Mouse (Mus musculus) kidney, embryonic 14.5 days (tissue): Measurements from ENCODE around the gene Mfsd11. TPM values are rescaled to one million over a fixed set of nuclear protein-coding genes. Genes with fewer than 3 reads are reported as not detected.

ENCODE experiments used
- ATAC-seq: fragments of 200-750 bp; cut with Nextera tagmentation; 2 replicates; pipeline ENCODE4 v1.8.0; 2017; ENCODE audit warnings: moderate number of reproducible peaks, mild to moderate bottlenecking, moderate TSS enrichment, moderate library complexity; ENCODE audit not compliant: low FRiP score, low TSS enrichment
- H3K27ac ChIP-seq: fragments of 300-500 bp; sonication (generic); 2 replicates; pipeline ENCODE4 v1.5.1; 2014; ENCODE audit warnings: low read depth, mild to moderate bottlenecking, low read length, moderate library complexity, mixed read lengths
- H3K27me3 ChIP-seq: fragments of 300-500 bp; sonication (generic); 2 replicates; pipeline ENCODE4 v1.6.1; 2014; ENCODE audit warnings: mild to moderate bottlenecking, low read length; ENCODE audit not compliant: control insufficient read depth, insufficient read depth
- H3K36me3 ChIP-seq: fragments of 300-500 bp; sonication (generic); 2 replicates; pipeline ENCODE4 v1.6.1; 2014; ENCODE audit warnings: low read length, mixed read lengths; ENCODE audit not compliant: control insufficient read depth, insufficient read depth
- H3K4me1 ChIP-seq: fragments of 300-500 bp; sonication (generic); 2 replicates; pipeline ENCODE4 v1.6.1; 2014; ENCODE audit warnings: low read length, mixed read lengths; ENCODE audit not compliant: control insufficient read depth, insufficient read depth
- H3K4me2 ChIP-seq: fragments of 300-500 bp; sonication (generic); replicated peaks from 2 replicates; pipeline ENCODE4 v1.6.1; 2014; ENCODE audit warnings: low read depth, mild to moderate bottlenecking, low read length
- H3K4me3 ChIP-seq: fragments of 300-500 bp; sonication (generic); 2 replicates; pipeline ENCODE4 v1.5.1; 2014; ENCODE audit warnings: mild to moderate bottlenecking, low read length
- H3K9ac ChIP-seq: fragments of 300-500 bp; sonication (generic); 2 replicates; pipeline ENCODE4 v1.6.1; 2014; ENCODE audit warnings: low read depth, mild to moderate bottlenecking, low read length, moderate library complexity
- H3K9me3 ChIP-seq: fragments of 300-500 bp; sonication (generic); 2 replicates; pipeline ENCODE4 v1.6.1; 2016; ENCODE audit warnings: low read length; ENCODE audit not compliant: control insufficient read depth
- whole genome bisulfite sequencing: fragments of 180-500 bp; shearing (Covaris S2); extraction: QIAGEN DNeasy Blood & Tissue Kit; methylation state at CpG from one replicate; pipeline ENCODE4 v1.1.7; 2014; 5-methylcytosine and 5-hydroxymethylcytosine counted together
- polyA plus RNA-seq: library from polyadenylated mRNA; unstranded; fragments of >200 nt; fragmentation: Nextera tagmentation; extraction: Ambion mirVana; gene quantifications from 2 replicates; pipeline ENCODE4 v1.2.1, GENCODE M21; 2014

Mfsd11 gene
- polyA plus RNA-seq, 1 experiment from 2014 or later, result 35.0 TPM

DNA sequence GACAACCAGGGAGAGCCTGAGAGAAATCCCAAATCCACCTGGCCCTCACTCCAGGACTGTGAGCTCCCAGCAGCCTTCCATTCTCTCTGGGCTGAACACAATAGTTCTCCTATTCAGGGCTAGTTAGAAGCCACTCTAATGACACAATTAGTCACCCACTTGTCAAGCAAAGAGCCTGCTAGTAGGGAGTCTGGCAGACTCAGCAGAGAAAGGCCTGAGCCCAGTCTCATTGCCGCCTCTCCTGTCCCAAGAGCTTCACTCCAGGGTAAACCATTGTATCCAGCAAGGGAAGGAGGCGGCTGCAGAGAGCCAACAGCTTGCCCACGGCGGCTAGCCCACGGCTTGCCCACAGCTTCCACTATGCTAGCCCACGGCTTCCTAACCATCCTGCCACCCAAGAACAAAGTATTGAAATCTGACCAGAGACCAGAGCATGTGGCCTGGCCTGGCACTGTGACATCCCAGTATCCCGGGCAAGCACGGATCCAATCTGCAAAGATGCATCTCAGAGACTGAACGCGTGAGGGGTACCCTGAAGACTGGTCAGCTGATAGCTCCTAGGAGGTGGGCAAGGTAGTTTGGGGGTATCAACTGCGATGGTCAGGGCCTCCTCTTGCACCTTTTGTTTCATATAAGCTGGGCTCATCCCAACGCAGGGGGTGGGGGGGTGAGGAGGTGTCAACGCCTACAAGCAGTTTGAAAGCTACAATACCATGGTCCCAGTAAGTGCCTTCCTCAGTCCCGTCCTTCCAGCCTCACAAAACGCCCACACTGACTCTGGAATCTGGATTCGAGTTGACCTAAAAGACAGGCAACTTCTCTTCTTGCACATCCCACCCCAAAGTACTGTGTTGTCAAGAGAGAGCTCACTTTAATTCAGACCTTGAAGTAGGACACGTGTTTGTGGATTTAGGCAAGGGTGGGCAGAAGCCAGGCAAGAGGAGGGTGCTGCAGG lies 25.4 kb upstream of the Mfsd11 start:
- no peaks in the 10 kb centered on the region for H3K27me3 ChIP-seq
- H3K4me1 ChIP-seq, result peaks cover 26% of the 10 kb centered on the region
- H3K9ac ChIP-seq, result peak overlapping the region; percentile 72
- H3K27ac ChIP-seq, result no peak overlapping the region
- WGBS, result 40% methylated on average over 17 of the region's 17 CpGs
- no peaks in the 10 kb centered on the region for H3K9me3 ChIP-seq
- H3K36me3 ChIP-seq, result no peaks in the 10 kb centered on the region; the same call in 1 of the 2 replicates
- H3K4me3 ChIP-seq, result peak overlapping the region; percentile 60
- ATAC-seq, result no peak
- H3K4me2 ChIP-seq, result peak overlapping the region; percentile 80

- peaks cover 3% of the 10 kb centered on the region for H3K36me3 ChIP-seq
These were observed 24.6 kb upstream of the Mfsd11 start, which contains the start of gene Mxra7 for GRCm38 (mm10) chr11:116827534-116828165. Gene Mxra7 (minus strand): TSS chr11:116828046.

GRCm38 (mm10) chr11:116832172-116832685 lies 20.0 kb upstream of the Mfsd11 start:
- peaks cover 3% of the 10 kb centered on the region; the same call in 1 of the 2 replicates for H3K4me1 ChIP-seq
- H3K4me3 ChIP-seq, result no peak overlapping the region
- H3K9me3 ChIP-seq, result no peaks in the 10 kb centered on the region
- 52% methylated on average over 4 of the region's 4 CpGs for WGBS
- H3K36me3 ChIP-seq, result peaks cover 47% of the 10 kb centered on the region
- H3K9ac ChIP-seq, result no peak overlapping the region
- ATAC-seq, result no peak
- H3K27ac ChIP-seq, result no peak overlapping the region
- H3K4me2 ChIP-seq, result no peak overlapping the region
- no peaks in the 10 kb centered on the region for H3K27me3 ChIP-seq

More at GRCm38 (mm10) chr11:116827534-116828165, 24.6 kb upstream of the Mfsd11 start, which contains the start of gene Mxra7:
- peak within 1 kb of the TSS; percentile 80 for H3K4me2 ChIP-seq
- H3K27me3 ChIP-seq, result no peaks in the 10 kb centered on the region
- peak within 1 kb of the TSS; percentile 72 for H3K9ac ChIP-seq
- H3K4me3 ChIP-seq, result peak within 1 kb of the TSS; percentile 60
- H3K27ac ChIP-seq, result no peak within 1 kb of the TSS
- under 1% methylated on average over 70 of the region's 71 CpGs for WGBS
- H3K4me1 ChIP-seq, result peaks cover 21% of the 10 kb centered on the region
- no peaks in the 10 kb centered on the region for H3K9me3 ChIP-seq
- peak; percentile 70 for ATAC-seq

DNA sequence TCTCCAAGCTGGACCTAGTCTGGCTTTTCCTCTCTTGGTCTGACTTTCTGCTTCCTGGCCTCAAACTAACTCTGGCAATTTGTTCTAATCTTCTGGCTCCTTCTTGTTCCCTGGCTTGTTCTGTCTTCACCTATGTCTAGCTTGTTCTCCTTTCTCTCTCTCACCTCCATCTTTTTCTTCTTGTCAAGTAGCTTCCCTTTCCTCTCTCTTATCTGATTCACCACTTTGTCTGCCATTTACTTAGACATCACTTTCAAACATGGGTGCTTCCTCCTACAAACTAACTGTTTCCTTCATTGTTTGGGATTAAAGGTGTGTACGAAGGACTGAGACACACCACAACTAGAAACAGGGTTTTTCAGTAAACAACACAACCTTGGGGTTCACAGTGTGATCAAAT lies 17.3 kb upstream of the Mfsd11 start:
- WGBS, result 94% methylated on average over 1 of the region's 1 CpGs
- no peak overlapping the region for H3K4me3 ChIP-seq
- peaks cover 75% of the 10 kb centered on the region for H3K36me3 ChIP-seq
- H3K4me1 ChIP-seq, result no peaks in the 10 kb centered on the region
- H3K9me3 ChIP-seq, result no peaks in the 10 kb centered on the region
- no peak overlapping the region for H3K9ac ChIP-seq
- no peak for ATAC-seq
- H3K27ac ChIP-seq, result no peak overlapping the region
- H3K4me2 ChIP-seq, result no peak overlapping the region
- H3K27me3 ChIP-seq, result no peaks in the 10 kb centered on the region

DNA sequence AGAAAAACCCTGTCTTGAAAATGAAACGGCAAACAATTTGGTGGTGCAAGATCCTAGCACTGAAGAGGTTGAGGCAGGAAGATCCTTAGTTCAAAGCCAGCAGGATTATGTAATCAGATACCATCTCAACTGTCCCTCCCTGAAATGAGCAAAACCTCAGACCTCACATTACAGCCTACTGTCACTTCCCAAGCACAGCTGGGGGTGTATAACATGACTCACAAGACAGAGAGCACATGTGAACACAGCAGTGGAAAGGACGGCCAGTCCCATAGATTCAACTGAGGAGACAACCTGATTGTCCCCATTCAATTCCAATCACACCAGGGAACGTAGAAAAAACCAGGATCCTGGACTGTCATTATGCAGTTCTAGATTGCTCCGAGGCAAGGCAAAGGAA lies 16.0 kb upstream of the Mfsd11 start:
- no peak overlapping the region for H3K9ac ChIP-seq
- no peak for ATAC-seq
- H3K27me3 ChIP-seq, result no peaks in the 10 kb centered on the region
- no peaks in the 10 kb centered on the region for H3K9me3 ChIP-seq
- H3K27ac ChIP-seq, result no peak overlapping the region
- peaks cover 88% of the 10 kb centered on the region for H3K36me3 ChIP-seq
- no peak overlapping the region for H3K4me3 ChIP-seq
- WGBS, result 95% methylated on average over 4 of the region's 4 CpGs
- peaks cover 11% of the 10 kb centered on the region for H3K4me1 ChIP-seq
- no peak overlapping the region for H3K4me2 ChIP-seq

- H3K9ac ChIP-seq, result no peak overlapping the region
- H3K4me3 ChIP-seq, result no peak overlapping the region
- WGBS, result 91% methylated on average over 10 of the region's 10 CpGs
- H3K36me3 ChIP-seq, result peaks cover 89% of the 10 kb centered on the region
- no peak for ATAC-seq
- no peaks in the 10 kb centered on the region for H3K27me3 ChIP-seq
- H3K9me3 ChIP-seq, result no peaks in the 10 kb centered on the region
- H3K4me2 ChIP-seq, result no peak overlapping the region
- H3K4me1 ChIP-seq, result peaks cover 16% of the 10 kb centered on the region
- no peak overlapping the region for H3K27ac ChIP-seq
These were observed 14.8 kb upstream of the Mfsd11 start for GRCm38 (mm10) chr11:116837441-116837840.

DNA sequence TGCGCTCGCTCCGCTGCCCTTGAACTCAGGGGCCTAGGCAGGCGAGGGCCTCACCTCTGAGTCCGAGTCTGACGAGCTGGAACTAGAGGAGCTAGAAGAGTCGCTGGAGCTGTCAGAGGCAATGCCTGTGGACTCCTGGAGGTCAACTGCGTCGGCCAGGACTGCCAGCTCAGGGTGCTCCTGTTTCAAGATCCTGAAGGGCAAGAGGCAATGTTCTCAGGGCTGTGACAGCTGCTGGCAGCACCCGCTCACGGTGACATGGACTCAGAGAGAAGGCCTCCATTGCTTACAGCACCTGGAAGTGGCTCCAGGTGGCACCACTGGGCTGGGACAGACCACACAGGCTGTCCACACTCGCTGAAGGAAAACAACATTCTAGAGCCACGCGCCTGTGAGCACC lies 13.3 kb upstream of the Mfsd11 start:
- Histone ChIP-seq H3K4me3 (no peak overlapping the region), H3K4me1 (peaks cover 16% of the 10 kb centered on the region), H3K4me2 (no peak overlapping the region), H3K27me3 (no peaks in the 10 kb centered on the region), H3K36me3 (peaks cover 76% of the 10 kb centered on the region), H3K9me3 (no peaks in the 10 kb centered on the region), H3K9ac (no peak overlapping the region), H3K27ac (no peak overlapping the region)
- ATAC-seq, result no peak
- 69% methylated on average over 14 of the region's 14 CpGs for WGBS

DNA sequence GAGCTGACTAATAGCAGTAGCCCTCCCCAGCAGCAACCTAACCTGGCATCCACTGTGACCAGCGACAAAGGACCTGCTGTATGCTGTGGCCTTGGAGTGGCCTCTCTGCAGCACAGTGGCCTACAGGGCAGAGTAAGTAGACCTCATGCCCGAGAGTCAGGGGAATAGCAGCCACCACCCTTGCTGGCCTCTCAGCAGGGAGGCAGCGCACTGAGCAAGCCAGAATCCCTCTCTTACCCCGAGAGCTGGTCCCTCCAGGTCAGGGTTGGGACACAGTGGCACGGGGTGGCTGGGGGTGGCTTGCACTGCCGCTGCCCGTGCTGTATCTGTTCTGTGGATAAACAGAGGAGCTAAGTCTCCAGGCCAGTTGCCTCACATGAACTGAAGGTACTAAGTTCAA lies 12.6 kb upstream of the Mfsd11 start:
- H3K4me2 ChIP-seq, result no peak overlapping the region
- H3K27me3 ChIP-seq, result no peaks in the 10 kb centered on the region
- 84% methylated on average over 7 of the region's 7 CpGs for WGBS
- H3K9me3 ChIP-seq, result no peaks in the 10 kb centered on the region
- no peak overlapping the region for H3K27ac ChIP-seq
- no peak overlapping the region for H3K4me3 ChIP-seq
- no peak for ATAC-seq
- H3K4me1 ChIP-seq, result peaks cover 20% of the 10 kb centered on the region
- no peak overlapping the region for H3K9ac ChIP-seq
- peaks cover 69% of the 10 kb centered on the region for H3K36me3 ChIP-seq
